Mouse (Mus musculus) embryo, embryonic 9.5 days (tissue): ENCODE results near the gene Dag1.
A peak's percentile ranks its signal among the peaks of the same experiment; 100 is the strongest.
"Not testable (repeated sequence)": the region's sequence is repeated elsewhere in the genome, so short reads cannot be mapped to it uniquely, and the experiment has no call there.

Experiments
- DNase-seq: peaks from one replicate; pipeline ENCODE4 v3.0.0-alpha.2; 2017; ENCODE audit errors: extremely low spot score

Dag1 gene

GRCm38 (mm10) chr9:108274476-108275330, 10.9 kb upstream of the Dag1 start:
- no peak for DNase-seq

GRCm38 (mm10) chr9:108273485-108273884, 9.7 kb upstream of the Dag1 start:
- no peak for DNase-seq

GRCm38 (mm10) chr9:108272691-108273090, 8.9 kb upstream of the Dag1 start:
- no peak for DNase-seq

GRCm38 (mm10) chr9:108271941-108272340, 8.2 kb upstream of the Dag1 start:
- peak; percentile 32 for DNase-seq

- not testable (repeated sequence) for DNase-seq
These were observed 4.9 kb upstream of the Dag1 start for GRCm38 (mm10) chr9:108268701-108269100.

GRCm38 (mm10) chr9:108267691-108268090, 3.9 kb upstream of the Dag1 start:
- no peak for DNase-seq

GRCm38 (mm10) chr9:108266261-108266935, 2.6 kb upstream of the Dag1 start:
- no peak for DNase-seq

- no peak for DNase-seq
These were observed 598 bp upstream of the Dag1 start for GRCm38 (mm10) chr9:108264191-108264921.

- DNase-seq: no peak
These were observed 552 bp downstream of the Dag1 start for GRCm38 (mm10) chr9:108263131-108263681.

- DNase-seq: no peak
These were observed 1.2 kb downstream of the Dag1 start for GRCm38 (mm10) chr9:108262494-108263049.

- DNase-seq: no peak
These were observed 1.9 kb downstream of the Dag1 start for GRCm38 (mm10) chr9:108261865-108262264.

GRCm38 (mm10) chr9:108260526-108260925, 3.2 kb downstream of the Dag1 start:
- DNase-seq: no peak

GRCm38 (mm10) chr9:108252766-108253165, 11.0 kb downstream of the Dag1 start:
- no peak for DNase-seq

- DNase-seq: no peak
These were observed 11.9 kb downstream of the Dag1 start for GRCm38 (mm10) chr9:108251877-108252276.

- DNase-seq: no peak
These were observed 14.8 kb downstream of the Dag1 start for GRCm38 (mm10) chr9:108248957-108249356.

- no peak for DNase-seq
These were observed 18.8 kb downstream of the Dag1 start for GRCm38 (mm10) chr9:108244984-108245383.

- DNase-seq: no peak
These were observed 19.2 kb downstream of the Dag1 start for GRCm38 (mm10) chr9:108244540-108244939.

- DNase-seq: no peak
These were observed 23.8 kb downstream of the Dag1 start for GRCm38 (mm10) chr9:108239951-108240350.

- no peak for DNase-seq
These were observed 24.9 kb downstream of the Dag1 start for GRCm38 (mm10) chr9:108238831-108239230.

GRCm38 (mm10) chr9:108238402-108238801, 25.4 kb downstream of the Dag1 start:
- DNase-seq: no peak

- DNase-seq: no peak
These were observed 29.1 kb downstream of the Dag1 start for GRCm38 (mm10) chr9:108234682-108235081.

GRCm38 (mm10) chr9:108232908-108233307, 30.9 kb downstream of the Dag1 start:
- DNase-seq: no peak
